Mouse (Mus musculus): ENCODE measurements around the gene Kndc1.

Gene Kndc1

GRCm38 (mm10) chr7:139951079-139951478 is 56.6 kb downstream of the Kndc1 start:
- no peak for DNase-seq (ENCODE audit: low spot score)

DNA sequence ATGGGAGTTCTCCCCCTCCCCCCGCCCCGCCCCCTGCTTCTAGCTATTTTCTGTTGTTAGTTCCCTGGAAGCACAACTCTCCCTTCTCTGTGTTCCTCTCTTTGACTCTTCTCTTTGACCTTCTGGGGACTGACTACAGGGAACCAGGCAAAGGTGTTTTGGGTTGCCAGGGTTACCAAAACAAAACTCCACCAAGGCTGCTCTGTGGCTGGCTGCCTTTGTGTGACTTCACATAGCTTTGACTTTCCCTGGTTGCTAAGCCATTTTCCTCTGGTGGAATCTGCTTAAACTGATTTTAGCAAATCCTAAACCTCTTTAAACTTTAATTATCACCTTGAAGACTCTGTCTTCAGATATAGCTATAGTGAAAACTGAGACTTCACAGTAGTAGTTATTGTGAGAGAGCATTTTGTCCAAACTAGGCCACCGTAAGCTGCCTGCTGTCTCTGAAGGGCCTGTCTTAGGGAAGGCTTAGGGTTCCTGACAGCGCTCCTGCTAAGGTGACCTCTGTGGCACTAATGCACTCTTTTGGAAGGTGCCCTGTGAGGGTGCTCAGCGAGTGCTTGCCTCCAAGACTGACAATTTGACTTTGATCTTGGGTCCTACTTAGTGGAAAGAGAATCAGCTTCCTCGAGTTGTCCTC is 57.6 kb downstream of the Kndc1 start:
- no peak for DNase-seq (ENCODE audit: low spot score)

- no peak for DNase-seq (ENCODE audit: low spot score)
Measured at GRCm38 (mm10) chr7:139955505-139955904, 61.0 kb downstream of the Kndc1 start.

DNA sequence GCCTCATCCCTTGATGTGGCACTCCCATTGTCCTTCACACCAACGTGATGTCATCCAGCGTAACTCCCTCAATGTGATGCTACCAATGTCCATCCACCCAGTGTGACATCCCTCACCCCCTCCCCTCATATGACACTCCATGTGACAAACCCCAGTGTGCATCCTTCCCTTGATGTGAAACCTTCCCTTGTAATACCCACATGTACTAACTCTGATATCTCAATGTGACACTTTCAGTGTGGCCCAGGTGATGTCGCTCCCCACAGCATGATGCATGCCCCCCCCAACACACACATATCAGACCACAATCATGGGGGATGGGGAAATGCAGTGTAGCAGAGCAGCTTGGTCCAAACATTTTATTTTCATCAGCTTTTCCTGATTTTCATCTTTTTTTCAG is 62.2 kb downstream of the Kndc1 start:
- DNase-seq (ENCODE audit: low spot score) = no peak

GRCm38 (mm10) chr7:139957437-139957836 is 62.9 kb downstream of the Kndc1 start:
- no peak for DNase-seq (ENCODE audit: low spot score)

- no peak for DNase-seq (ENCODE audit: low spot score)
Measured at GRCm38 (mm10) chr7:139957958-139958357, 63.5 kb downstream of the Kndc1 start.

GRCm38 (mm10) chr7:139961141-139961540 is 66.6 kb downstream of the Kndc1 start:
- DNase-seq (ENCODE audit: low spot score) = no peak

DNA sequence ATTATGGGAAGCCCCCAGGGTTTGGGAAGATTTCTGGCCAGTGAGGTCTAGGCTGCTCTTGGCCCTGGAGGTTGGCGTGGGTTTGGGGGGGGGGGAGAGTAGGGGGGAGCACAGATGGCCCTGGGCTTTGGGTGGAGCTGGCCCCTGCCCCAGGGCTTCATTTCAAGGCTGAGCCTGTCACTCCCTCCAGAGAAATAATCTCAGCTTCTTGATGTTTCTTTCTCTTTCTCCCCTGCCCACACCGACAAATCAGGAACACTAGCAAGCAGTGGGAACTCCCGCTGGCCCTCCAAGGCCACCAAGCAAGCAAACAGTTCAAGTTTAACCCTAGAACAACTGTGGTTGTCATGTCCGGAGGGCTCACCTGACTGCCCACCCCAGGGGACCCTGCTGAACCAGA is 69.3 kb downstream of the Kndc1 start:
- DNase-seq (ENCODE audit: low spot score) = no peak

- no peak for DNase-seq (ENCODE audit: low spot score)
Measured at GRCm38 (mm10) chr7:139967175-139967574, 72.7 kb downstream of the Kndc1 start.

GRCm38 (mm10) chr7:139968428-139968827 is 73.9 kb downstream of the Kndc1 start:
- no peak for DNase-seq (ENCODE audit: low spot score)

DNA sequence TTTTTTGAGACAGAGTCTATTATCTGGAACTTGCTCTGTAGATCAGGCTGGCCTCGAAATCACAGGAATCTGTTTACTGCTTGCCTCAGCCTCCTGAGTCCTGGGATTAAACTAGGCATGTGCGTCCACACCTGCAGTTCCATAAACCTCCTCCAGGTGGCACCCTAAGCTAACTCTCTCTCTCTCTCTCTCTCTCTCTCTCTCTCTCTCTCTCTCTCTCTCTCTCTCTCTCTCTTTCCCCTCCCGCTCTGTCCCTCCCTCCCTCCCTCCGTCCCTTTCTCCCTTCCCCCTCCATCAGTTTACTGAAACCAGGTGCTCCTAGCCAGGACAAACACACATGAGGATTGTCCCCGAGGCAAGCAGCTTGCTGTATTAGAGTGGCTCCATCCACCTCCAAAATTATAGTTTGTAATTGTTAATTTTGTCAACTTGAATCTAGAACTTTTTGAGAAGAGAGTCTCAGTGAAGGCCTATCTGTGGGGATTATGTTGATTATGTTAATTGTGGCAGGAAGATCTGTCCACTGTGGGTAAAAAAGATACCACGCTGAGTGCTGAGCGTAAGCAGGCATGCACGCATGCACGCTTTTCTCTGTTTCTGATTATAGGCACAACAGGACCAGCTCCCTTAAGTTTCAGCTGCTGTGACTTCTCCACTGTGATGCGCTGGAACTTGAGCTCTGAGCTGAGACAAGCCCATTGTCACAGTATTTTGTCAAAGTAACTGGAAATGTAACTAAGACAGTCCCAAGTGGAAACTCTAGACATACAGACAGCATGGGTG is 75.0 kb downstream of the Kndc1 start:
- peak; percentile 52 for DNase-seq (ENCODE audit: low spot score)

DNA sequence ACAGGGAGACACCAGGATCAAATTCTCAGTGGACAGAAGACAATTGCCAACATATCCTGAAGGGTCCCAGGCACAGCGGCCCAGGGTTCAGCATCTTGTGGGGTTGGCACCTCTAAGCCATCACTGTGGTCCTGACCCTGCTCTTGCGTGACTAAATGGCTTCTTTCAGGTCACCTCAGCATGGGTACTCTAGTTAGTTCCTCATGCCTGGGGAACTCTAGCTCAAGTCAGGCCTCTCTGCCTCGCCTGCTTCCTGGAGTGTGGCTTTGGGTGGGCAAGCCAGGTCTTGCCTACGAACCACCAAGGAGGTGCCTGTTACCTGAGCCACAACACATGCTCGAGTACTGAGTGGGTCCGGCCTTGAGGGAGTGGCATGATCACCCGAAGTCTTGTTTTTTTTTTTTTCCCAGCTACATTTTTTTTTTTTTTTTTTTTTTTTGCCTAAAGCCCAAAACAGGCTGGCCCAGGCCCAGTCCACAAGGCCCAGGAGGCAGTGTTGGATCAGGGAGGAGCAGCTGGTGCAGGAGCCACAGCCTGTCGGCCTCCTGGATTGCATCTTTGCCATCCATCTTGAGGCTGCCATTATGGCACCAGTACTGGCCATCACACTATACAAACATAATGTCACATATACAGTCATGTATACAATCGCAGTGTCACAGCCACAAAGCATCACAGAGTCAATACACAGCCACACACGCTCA is 75.9 kb downstream of the Kndc1 start:
- DNase-seq (ENCODE audit: low spot score) = no peak

DNA sequence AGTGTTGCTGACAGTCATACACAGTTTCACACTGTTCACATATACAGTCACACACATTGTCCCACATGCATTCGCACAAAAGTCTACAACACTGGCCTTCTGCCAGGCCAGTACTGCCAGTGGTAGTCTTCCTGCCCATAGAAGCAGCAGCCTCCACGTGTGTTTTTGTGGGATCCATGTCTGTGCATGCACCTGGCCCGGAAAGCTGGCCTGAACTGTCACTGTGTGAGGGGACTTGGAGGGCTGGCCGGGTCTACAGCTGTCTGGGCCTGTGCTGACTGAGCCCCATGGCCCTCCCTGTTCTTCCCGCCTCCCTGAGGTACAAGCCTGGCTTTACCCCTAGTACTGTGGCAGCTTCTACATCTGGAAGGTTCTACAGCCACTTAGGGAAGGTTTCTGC is 76.5 kb downstream of the Kndc1 start:
- no peak for DNase-seq (ENCODE audit: low spot score)

- no peak for DNase-seq (ENCODE audit: low spot score)
Measured at GRCm38 (mm10) chr7:139971436-139971835, 76.9 kb downstream of the Kndc1 start.

GRCm38 (mm10) chr7:139972923-139973331 is 78.4 kb downstream of the Kndc1 start:
- DNase-seq (ENCODE audit: low spot score) = no peak

- DNase-seq (ENCODE audit: low spot score) = no peak
Measured at GRCm38 (mm10) chr7:139974307-139974706, 79.8 kb downstream of the Kndc1 start.

GRCm38 (mm10) chr7:139975471-139975870 is 81.0 kb downstream of the Kndc1 start:
- no peak for DNase-seq (ENCODE audit: low spot score)

DNA sequence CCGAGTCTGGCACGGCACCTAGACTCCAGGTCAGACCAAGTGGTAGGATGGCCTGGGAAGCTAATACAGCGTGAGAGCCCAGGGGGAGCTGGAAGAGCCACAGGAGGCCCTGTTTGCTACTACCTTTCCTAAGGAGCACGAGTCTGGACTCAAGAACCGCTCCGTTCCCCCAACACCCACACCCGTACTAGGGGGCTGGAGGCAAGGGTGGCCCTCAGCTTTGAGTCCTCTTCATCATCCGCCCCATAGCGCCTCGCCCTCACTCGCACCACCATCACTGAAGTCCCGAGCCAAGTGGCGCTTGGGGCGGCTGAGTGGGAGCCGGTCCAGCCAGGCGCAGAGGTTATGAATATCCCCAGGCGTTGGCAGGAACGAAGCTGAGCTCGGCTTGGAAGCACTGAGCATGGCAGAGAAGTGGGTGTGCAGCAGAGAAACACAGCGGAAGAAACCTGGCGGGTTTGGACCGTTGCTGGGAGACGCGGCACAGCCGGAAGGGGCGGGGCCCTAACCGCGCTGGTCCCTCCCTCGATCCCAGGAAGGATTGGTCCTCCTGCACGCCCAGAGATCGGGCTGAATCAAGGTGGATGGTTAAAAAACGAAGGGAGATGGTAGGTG is 83.9 kb downstream of the Kndc1 start, which contains the start of gene 6430531B16Rik:
TSS of gene 6430531B16Rik (minus strand) at position 478 of the 615 bp plus-strand sequence.
- DNase-seq (ENCODE audit: low spot score) = peak; percentile 36

DNA sequence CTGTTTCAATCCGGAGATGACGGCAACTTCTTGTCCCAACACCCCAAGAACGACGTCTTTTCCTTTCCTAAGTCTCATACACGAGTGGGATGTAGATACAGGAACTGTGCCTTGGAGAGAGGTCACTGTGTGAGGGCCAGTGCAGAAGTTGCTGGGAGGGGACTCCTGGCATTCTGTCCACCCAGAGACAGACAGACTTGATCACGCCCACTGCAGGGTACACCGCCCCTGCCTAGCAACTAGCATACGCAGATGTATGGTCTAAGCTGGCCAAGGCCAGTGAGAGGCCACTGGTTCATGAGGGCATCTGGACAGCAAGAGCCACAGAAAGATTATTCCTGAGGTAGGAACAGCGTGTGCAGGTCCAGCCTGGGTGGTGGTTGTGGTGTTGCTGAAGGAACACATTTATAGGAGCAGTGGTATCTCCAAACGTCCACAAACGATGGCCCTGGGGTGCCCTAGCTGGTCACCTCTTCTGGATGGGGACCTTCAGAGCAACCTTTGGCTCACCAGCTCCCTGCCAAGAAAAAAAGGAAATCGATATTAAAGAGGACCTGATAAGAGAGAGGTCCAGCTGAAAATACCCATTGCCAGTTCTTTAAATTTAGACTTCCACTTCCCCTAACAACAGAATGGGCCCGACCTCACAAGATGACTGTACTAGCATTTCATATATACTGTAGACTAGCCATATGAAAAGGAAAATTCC is 84.7 kb downstream of the Kndc1 start:
- no peak for DNase-seq (ENCODE audit: low spot score)

DNA sequence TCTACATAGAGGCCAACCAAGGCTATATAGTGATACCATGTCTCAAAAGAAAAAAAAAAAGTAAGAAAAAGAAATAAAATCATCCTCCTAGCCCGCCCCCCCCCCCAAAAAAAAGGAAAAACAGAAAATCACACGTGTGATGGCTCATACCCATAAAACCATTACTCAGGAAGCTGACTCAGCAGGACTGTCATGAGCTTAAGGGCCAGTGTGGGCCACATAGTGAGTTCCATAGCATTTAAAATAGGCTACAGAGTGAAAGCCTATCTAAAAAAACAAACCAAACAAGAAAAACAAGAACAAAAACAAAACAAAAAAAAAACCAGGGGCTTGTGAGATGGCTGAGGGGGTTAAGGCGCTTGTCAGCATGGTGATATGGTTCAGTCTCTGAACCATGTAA is 86.3 kb downstream of the Kndc1 start:
- no peak for DNase-seq (ENCODE audit: low spot score)

- no peak for DNase-seq (ENCODE audit: low spot score)
Measured at GRCm38 (mm10) chr7:139982058-139982457, 87.6 kb downstream of the Kndc1 start.

- no peak for DNase-seq (ENCODE audit: low spot score)
Measured at GRCm38 (mm10) chr7:139984505-139984904, 90.0 kb downstream of the Kndc1 start.

Measured in ovary, postnatal 10 days (tissue).